ENCODE assay signal across 8 mouse cellular contexts in genomic region chr19:55825001-55825827, GRCm38 (mm10).
DNase-seq lines count a peak whose midpoint lies in the region; ATAC-seq and TF ChIP-seq lines count a peak whose summit lies in the region.

No protein-coding gene starts in this region.

- WGBS in lung, embryonic 14.5 days = 49% methylated on average over 8 of the region's 8 CpGs
- 61% methylated on average over 8 of the region's 8 CpGs for WGBS in heart, embryonic 16.5 days
- 23% methylated on average over 8 of the region's 8 CpGs for WGBS in limb, embryonic 14.5 days

- no peak for TF ChIP-seq CTCF in lung, embryonic 14.5 days (IDR thresholded peaks at IDR 0.05; ENCODE audit: low read depth)

- no peak overlapping the region for H3K9ac ChIP-seq in lung, embryonic 14.5 days
- H3K9ac ChIP-seq in heart, embryonic 16.5 days (ENCODE audit: low read length) = no peak overlapping the region
- H3K9ac ChIP-seq in limb, embryonic 14.5 days (ENCODE audit: low read depth, low read length, severe bottlenecking) = no peak overlapping the region

- no peak for TF ChIP-seq POLR2A in limb, embryonic 14.5 days (IDR thresholded peaks at IDR 0.05; ENCODE audit: borderline replicate concordance, extremely low read depth, insufficient read depth, insufficient read length)

- H3K4me2 ChIP-seq in lung, embryonic 14.5 days = no peak overlapping the region
- H3K4me2 ChIP-seq in heart, embryonic 16.5 days (ENCODE audit: low read depth, low read length) = no peak overlapping the region
- H3K4me2 ChIP-seq in limb, embryonic 14.5 days (replicated peaks; ENCODE audit: low read depth, low read length, severe bottlenecking) = no peak overlapping the region

- H3K9me3 ChIP-seq in lung, embryonic 14.5 days (ENCODE audit: low read depth, low read length) = no peaks in the 10 kb centered on the region
- H3K9me3 ChIP-seq in heart, embryonic 16.5 days (replicated peaks; ENCODE audit: control insufficient read depth, low read length) = no peaks in the 10 kb centered on the region
- no peaks in the 10 kb centered on the region for H3K9me3 ChIP-seq in limb, embryonic 14.5 days (ENCODE audit: control insufficient read depth, low read length)

- H3K27ac ChIP-seq in lung, embryonic 14.5 days (ENCODE audit: low read depth) = no peak overlapping the region
- H3K27ac ChIP-seq in heart, embryonic 16.5 days (ENCODE audit: low read length) = peak overlapping the region; percentile 60
- H3K27ac ChIP-seq in limb, embryonic 14.5 days (replicated peaks; ENCODE audit: low read depth, low read length) = no peak overlapping the region

- ATAC-seq in lung, embryonic 14.5 days (ENCODE audit: insufficient read depth) = no peak
- no peak for ATAC-seq in heart, embryonic 16.5 days (replicated peaks; ENCODE audit: extremely low read depth, insufficient read depth, low FRiP score)
- peak; percentile 35; the same call in 1 of the 2 replicates for ATAC-seq in limb, embryonic 14.5 days (ENCODE audit: low FRiP score, low read depth)

- peaks cover 15% of the 10 kb centered on the region for H3K36me3 ChIP-seq in lung, embryonic 14.5 days (ENCODE audit: insufficient read depth)
- H3K36me3 ChIP-seq in heart, embryonic 16.5 days (ENCODE audit: control insufficient read depth, insufficient read depth) = peaks cover 4% of the 10 kb centered on the region; the same call in 1 of the 2 replicates
- H3K36me3 ChIP-seq in limb, embryonic 14.5 days (ENCODE audit: control insufficient read depth, insufficient read depth, low read length) = peaks cover 18% of the 10 kb centered on the region

- no peak overlapping the region for H3K4me3 ChIP-seq in lung, embryonic 14.5 days (ENCODE audit: low read depth, low read length)
- H3K4me3 ChIP-seq in heart, embryonic 16.5 days (ENCODE audit: low read length) = no peak overlapping the region
- H3K4me3 ChIP-seq in limb, embryonic 14.5 days (replicated peaks; ENCODE audit: low read length) = no peak overlapping the region

- no peaks in the 10 kb centered on the region for H3K27me3 ChIP-seq in lung, embryonic 14.5 days (ENCODE audit: insufficient read depth, low read length)
- H3K27me3 ChIP-seq in heart, embryonic 16.5 days (ENCODE audit: control insufficient read depth, insufficient read depth, low read length) = no peaks in the 10 kb centered on the region
- no peaks in the 10 kb centered on the region for H3K27me3 ChIP-seq in limb, embryonic 14.5 days (ENCODE audit: control insufficient read depth, insufficient read depth, low read length)

- peak; percentile 26 for DNase-seq in adrenal gland, postnatal 25 days
- no peak for DNase-seq in adrenal gland, postnatal 4 days (ENCODE audit: low spot score in 2 of 2)
- peak; percentile 71 for DNase-seq in lung, embryonic 14.5 days
- DNase-seq in lung, postnatal 14 days = no peak
- DNase-seq in limb, embryonic 14.5 days (ENCODE audit: low spot score) = peak; percentile 51
- DNase-seq in spleen, postnatal 36 days (ENCODE audit: low spot score in 2 of 2) = no peak
- no peak for DNase-seq in spleen, postnatal 14 days (ENCODE audit: low spot score in 2 of 2)

- peaks cover 5% of the 10 kb centered on the region for H3K4me1 ChIP-seq in lung, embryonic 14.5 days (ENCODE audit: insufficient read depth)
- peaks cover 34% of the 10 kb centered on the region for H3K4me1 ChIP-seq in heart, embryonic 16.5 days (ENCODE audit: control insufficient read depth, insufficient read depth, low read length)
- H3K4me1 ChIP-seq in limb, embryonic 14.5 days (ENCODE audit: control insufficient read depth, insufficient read depth, low read length) = peaks cover 51% of the 10 kb centered on the region

Comparison
In these comparisons a context has a peak if more than half of its experiments do, and no peak if none do; other contexts are left out.
1. DNase-seq: peak in adrenal gland, postnatal 25 days (single experiment), lung, embryonic 14.5 days (single experiment) and limb, embryonic 14.5 days (single experiment); none in adrenal gland, postnatal 4 days (0 of 2), lung, postnatal 14 days (single experiment), spleen, postnatal 36 days (0 of 2) and spleen, postnatal 14 days (0 of 2).